Mouse (Mus musculus) spleen, postnatal 4 days (tissue): Measurements from ENCODE around the gene Ankrd52.
A peak's percentile ranks its signal among the peaks of the same experiment; 100 is the strongest.

ENCODE experiments used
- DNase-seq, 2 experiments: peaks; one replicate each; pipeline ENCODE4 v3.0.0; 2022; ENCODE audit warnings: low spot score in 2 of 2

The Ankrd52 gene

DNA sequence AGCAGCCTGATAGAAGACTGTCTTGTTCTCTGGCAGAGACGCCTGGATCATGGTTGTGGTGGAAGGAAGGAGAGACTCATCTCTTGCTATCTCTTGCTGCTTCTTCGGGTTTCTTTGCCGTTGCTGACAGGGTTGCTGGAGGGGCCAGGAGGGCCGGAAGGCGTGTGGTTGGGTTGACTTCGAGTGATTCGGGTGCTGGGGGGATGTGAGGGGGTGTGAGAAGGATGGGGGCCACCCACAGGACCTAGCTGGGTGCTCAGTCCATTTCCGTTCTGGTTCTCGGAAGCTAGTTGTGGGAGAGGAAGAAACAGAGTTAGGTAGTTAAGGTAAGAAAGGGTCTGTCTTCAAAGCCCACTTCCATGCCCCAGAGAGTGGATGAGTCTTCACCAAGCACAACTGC lies 24.7 kb downstream of the Ankrd52 start:
- DNase-seq = no peak

DNA sequence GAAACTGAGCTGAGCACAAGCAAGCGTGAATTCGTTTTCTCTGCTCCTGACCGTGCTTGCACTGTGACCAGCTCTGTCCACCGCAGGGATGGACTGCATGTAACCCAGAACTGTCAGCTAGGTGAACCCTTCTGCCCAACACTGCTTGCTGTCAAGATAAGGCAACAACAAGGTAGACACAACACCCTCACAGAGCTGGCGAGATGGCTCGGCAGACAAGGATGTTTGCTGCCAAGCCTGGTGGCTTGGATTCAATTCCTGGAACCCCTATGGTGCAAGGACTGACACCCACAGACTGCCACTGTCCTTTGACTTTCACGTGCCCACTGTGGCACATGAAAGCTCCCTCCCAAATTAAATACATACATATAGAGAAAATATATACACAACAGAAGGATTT lies 27.0 kb downstream of the Ankrd52 start:
- no peak for DNase-seq

DNA sequence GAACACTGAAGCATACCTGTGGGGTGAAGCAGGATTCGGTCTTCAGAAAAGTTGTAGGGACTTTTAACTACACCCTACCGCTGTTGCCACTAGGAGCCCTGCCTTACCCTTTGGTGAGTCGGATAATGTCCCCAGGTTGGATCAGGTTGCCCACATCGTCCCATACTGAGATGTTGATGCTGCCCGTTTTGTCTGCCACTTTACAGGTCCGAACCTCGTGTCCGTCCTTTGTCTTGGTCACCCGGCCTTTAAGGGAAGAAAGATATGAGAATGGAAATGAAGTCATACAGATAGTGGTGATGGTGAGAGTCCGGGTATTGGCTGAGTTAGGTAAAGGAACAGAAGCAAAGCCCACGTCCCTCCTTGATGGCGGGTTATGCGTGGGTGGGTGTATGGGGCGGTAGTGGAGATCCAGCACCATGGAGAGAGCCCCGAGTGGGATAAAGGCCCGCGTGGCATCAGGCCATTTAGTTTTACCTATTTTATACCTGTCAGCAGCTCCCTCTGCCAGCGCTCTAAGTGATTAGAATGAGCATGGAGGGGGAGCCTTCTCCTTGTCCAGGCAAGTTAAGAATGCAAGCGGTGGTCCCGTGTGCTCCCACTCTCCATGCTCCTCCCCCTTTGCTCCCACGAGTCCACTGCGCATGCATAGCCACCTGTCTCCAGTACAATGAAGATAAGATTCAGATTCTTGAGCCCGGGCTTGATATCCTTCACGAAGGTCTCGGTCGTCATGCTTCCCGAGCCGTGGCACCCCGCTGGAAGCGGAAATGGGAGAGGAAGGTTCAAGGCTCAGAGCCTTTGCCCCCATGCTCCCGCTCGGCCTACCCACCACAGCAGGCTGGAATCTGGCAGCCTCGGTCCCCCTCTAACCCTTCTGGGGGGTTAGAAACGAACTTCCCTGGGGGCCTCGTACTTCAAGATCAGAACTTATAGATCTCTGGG lies 31.9 kb downstream of the Ankrd52 start:
- DNase-seq = peak; percentile 30 to 76

DNA sequence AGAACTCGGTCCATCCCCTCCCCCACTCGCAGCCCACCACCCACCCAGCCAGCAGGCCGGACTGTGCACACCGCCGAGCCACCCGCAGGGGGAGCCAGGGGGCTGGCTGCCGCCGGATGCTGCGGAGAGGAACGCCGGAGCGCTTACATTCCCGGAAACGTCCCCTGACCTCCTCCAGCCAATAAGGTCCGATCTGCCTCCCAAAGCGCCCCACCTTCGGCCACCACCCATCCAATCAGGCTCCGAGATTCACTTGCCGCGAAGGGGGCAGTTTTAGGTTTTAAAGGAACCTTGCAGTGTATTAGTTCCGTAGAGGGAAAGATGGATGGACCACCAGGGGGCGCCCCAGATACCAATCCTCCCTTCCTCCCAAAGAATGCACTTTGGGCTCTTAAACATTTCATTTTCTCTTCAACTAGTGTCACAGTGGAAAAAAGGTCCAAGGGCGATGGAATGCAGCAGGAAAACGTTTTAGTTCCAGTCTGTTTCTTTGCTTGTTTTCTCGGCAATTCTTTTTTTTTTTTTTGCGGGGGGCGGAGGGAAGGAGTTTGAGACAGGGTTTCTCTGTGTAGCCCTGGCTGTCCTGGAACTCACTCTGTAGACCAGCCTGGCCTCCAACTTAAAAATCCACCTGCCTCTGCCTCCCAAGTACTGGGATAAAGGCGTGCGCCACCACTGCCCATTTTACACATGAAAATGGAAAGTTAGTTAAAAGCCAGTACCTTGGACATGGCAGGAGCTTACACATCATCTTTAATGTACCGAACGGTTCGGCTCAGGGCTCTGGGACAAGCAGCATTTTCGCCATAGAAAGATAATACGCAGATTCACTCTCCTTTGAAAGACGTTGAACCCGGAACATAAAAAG lies 33.0 kb downstream of the Ankrd52 start:
- DNase-seq = peak; percentile 97 to 99

DNA sequence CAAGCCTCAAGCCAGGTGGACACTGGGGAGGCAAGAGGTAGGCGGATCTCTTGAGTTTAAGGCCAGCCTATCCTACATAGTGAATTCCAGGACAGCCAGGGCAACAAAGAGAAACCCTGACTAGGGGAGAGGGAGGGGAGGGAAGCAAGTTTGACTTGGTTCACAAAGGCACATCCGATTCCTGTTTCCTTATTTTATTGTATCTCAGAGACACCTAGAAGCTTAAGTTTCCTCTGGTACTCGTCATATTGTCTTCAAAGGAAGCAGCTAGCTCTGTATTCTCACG lies 33.6 kb downstream of the Ankrd52 start:
- DNase-seq = no peak

DNA sequence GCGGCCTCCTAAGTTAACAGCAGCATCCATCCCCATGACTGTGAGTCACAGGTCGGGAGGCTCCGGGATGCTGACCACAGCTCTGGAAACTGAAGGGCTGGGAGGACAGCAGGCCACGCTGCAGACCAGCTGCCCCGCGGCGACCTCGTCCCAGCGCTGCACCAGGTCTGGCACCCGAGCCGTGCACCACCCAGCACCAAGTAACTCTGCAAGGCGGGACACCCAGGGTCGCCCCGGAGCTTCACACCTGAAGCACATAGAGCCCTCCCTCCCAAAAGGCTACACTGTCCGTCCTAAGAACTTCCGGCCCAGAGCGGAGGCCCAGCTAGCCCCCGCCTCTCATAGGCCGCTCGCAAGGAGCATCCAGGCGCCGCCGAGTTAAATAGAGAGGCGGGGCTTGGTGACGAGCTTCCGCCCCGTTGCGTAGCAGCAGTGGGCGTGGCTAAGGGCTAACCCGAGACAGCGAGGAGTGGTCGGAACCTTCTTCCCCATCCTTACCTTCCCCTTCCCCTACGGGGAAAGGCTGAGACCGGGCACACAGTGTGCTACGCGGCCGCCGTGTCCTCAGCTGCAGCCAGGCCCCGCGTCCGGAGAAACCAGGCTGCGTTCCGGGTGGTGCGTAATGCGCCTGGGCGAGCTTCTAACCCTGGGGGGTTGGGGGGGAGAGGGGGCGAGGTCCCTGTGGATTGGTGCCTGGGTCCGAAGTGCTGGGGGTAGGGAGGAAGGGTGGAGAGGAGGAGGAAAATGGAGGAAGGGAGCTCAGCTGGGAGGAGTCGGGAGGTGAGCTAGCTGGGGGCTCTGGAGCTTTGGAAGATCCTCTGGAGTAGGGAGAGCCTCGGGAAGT lies 34.5 kb downstream of the Ankrd52 start, which contains the start of the genes Nabp2 and Rnf41:
Nabp2 (minus strand) TSS at position 282 of the 844 bp plus-strand sequence.
Rnf41 (plus strand) TSS at position 447 of the 844 bp plus-strand sequence.
- DNase-seq = peak; percentile 95 to 98

DNA sequence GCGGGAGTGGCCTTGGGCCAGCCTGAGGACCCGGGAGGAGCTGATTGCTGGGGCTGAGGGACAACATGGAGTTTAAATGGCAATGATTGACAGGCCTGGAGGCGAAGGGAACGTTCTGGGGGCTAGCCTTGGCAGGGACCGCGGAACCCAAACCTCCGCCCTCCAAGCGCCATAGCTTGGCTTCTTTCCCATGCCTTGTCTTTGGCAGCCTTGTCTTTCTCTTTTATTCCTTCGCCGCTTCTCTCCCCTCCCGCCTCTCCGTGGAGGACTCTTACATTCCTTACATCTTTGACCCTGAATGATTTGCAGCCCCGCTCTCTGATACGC lies 35.1 kb downstream of the Ankrd52 start:
- peak in 1 of 2 experiments; percentile 35 for DNase-seq

DNA sequence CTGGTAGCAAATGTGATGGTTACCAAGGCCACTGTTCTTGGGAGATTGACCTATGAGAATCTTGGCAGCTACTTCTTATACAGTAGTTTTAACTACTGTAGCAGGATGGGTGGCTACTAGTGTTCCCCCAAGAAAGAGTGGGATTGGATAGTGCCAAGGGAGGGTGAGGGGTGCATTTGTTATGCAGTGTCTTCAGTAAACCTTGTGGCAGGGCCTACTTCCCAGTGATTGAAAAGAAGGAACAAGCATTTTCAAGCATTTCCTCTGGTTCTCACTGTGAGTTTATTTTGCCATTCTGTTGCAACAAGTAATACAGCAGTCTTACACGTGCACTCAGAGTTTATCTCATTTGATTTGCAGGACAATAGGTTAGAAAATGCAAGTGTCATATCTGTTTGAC lies 35.6 kb downstream of the Ankrd52 start:
- no peak for DNase-seq

DNA sequence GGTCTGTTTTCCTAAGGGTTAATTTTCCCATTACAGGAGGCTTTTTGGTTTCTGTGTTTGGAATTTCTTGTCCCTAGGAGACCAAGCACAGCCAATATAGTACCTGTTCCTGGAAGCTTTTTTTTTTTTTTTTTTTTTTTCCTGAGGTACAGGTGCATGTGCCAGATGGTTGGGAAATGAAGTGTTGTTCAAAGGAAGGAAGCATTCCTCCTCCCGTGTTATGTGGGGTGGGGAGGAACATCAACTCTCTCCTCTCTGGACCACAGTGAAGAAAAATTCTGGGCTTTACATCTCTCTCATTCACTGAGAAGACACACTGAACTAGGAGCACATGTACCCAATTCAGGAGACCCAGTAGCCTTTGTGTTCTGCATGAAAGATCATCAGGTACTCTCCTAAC lies 36.2 kb downstream of the Ankrd52 start:
- DNase-seq = no peak

DNA sequence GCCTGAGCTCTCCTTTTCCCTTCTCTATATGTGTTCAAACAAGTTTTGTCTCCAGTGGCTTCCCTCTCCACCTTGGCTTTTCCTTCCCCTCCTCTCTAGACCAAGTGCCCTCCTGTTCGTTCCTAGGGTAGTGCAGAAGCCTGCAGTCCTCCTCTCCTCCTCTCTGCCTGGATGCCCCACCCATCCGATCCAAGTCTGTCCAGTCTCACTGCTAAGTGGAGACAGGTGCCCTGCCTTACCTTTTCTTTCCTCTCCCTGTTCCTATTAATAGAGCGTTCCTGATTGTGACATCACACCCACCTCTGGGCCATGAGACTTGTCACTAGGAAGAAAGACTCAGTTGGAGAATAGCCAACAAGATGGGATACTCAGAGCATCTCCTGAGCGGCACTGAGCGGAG lies 37.9 kb downstream of the Ankrd52 start:
- DNase-seq = no peak

DNA sequence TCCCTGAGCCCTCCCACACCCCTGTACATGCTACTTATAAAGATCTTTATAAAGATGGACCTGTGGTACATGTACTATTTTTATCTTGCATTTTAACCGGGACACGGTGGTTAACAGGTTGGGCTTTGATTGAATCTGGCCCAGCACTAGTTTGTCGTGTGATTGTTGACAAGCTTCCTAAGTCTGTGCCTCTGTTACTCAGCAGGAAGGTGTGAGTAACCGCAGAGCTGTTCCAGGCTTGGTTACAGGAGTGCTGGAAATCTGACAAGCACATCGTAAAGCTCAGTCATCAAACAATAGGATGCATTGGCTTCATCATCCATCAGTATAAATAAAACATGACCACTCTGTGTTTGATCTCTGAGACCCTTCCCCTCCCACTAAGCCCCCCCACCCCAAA lies 45.5 kb downstream of the Ankrd52 start:
- DNase-seq = no peak

DNA sequence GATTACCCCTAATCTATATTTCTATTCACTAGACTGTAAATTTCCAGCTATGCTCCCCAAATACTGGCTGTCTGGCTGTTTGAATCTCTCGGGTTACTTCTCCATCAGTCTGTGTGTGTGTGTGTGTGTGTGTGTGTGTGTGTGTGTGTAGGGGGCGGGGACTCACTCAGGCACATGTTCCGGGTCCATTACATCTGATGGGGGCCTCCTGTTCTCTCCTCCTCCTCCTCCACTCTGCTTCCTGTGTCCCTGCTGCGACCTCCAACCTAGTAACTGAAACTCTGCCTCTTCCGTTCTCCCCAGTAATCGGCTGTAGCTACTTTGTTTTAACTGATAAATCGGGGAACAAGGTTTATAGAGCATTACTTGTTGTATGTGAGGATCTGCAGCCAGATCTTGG lies 47.7 kb downstream of the Ankrd52 start:
- DNase-seq = no peak

DNA sequence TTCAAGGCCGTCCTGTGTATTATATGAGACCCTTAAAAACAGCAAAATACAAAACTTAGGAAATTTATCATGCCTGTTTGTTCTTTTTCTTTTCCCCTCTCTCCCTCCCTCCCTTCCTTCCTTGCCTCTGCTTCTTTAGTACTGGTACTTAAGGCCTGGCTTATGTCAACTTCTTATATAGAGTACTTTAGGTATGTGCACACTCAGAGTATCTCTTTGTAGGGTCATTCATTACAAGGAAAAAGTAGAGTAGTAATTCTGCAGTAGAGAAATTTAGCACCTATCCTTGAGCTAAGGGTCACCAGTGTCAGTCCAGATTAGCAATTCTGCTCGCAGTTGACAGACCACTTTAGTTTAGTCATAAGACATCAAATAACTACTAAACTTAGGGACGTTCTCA lies 48.3 kb downstream of the Ankrd52 start:
- no peak for DNase-seq

DNA sequence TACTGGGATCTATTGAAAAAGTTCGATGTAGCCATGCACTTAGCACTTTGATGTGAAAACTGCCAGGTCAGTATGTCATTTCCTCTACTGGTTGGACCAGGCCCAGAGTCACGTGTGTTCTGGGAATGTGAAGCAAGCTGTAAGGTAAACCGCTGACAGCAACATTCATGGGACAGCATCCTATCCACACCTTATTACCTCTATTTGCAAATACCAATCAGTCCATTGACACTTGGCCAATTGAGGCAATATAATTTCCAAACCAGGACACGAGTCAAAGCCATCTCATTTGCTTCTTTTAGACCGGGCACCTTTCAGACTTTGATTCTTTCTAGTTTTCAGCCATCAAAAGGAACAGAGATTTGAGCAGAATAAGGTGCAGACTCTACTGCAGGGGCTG lies 52.1 kb downstream of the Ankrd52 start:
- DNase-seq = no peak

DNA sequence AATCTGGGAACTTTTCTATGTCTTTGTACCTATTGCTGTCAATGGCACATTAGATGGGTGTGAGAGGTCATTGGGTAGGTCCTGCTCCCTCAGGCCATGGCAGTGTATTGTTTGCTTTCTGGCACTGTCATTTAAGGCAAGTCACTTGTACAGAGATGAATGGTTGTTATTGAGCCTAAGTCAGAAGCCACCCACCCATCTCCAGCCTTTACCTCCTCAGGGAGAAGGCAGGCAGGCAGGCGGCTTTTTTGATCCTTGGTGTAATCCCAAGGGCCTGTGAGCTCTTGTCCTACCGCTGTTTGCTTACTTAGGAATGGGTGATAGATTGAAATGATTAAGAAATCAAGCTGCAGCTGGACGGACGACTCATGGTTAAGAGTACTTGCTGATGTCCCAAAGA lies 52.5 kb downstream of the Ankrd52 start:
- DNase-seq = no peak

DNA sequence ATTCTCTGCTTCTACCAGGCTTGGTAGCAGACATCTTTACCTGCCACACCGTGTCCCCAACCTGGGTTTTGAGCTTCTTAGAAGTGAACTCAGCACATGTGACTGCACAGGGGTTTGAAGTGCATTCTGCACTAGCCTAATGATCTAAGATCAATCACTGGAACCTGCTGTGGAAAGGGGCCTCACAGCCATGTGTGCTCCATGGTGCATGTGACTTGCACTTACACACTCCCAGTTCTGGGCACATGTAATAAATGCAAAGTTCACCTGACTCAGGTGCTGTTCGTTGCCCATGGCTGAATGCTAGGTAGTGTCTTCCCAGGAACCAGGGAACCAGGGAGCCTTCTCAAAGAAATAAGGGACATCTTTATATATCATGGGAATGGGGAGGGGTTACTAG lies 56.5 kb downstream of the Ankrd52 start:
- no peak for DNase-seq

DNA sequence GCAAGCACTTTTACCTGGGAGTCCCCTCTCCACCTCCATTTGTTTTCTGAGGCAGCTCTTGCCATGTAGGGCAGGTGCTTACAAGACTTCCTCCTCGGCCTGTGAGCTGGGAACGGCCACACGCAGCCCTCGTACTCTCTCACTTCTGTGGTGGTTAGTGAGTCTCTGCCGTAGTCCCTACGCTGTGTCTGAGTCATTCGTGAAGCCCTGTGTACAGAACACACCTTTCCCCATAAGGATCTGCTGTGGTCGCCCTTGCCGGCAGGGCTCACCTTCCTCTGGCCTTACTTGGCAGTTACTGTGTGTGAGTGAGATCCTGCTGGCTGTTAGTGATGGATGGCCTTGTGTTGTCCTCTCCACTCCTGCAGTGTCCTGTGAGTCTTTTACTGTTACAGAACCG lies 57.8 kb downstream of the Ankrd52 start:
- DNase-seq = peak in 1 of 2 experiments; percentile 22

DNA sequence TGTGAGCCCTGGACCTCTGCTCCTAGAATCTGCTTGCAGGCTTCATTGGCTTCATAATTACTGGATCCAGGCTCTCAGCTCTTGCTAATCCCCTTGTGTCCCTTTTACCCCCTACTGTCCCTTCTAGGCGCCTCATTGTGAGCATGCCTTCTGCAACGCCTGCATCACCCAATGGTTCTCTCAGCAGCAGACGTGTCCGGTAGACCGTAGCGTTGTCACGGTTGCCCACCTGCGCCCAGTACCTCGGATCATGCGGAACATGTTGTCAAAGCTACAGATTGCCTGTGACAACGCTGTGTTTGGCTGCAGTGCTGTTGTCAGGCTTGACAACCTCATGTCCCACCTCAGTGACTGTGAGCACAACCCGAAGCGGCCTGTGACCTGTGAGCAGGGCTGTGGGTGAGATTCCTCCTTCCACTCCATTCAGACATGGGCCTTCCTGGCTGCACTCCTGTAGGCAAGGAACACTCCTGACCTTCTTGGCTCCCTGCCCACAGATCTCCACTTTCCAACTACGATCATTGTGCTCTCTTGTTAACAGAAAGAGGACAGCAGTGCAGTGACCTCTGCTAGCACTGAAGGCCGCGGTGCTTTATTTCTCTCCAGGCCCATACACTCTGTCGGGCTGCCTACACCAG lies 58.4 kb downstream of the Ankrd52 start:
- peak in 1 of 2 experiments; percentile 40 for DNase-seq

DNA sequence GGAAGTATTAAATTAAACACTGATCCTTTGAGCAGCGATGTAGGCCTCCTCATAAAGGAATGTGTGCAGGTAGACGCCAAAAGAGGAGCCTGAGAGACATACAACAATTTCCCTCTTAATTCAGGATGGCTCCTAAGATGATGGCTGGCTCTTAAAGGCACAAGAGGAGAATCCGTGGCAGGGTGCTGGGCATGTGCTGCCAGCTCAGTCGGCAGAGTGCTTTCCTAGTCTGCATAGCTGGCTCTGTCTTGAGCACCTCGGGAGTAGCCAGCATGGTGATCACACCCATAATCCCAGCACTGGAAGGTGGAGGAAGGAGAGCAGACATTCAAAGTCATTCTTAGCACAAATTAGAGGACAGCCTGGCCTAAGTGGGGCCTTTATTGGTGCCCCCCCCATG lies 59.0 kb downstream of the Ankrd52 start:
- DNase-seq = no peak

DNA sequence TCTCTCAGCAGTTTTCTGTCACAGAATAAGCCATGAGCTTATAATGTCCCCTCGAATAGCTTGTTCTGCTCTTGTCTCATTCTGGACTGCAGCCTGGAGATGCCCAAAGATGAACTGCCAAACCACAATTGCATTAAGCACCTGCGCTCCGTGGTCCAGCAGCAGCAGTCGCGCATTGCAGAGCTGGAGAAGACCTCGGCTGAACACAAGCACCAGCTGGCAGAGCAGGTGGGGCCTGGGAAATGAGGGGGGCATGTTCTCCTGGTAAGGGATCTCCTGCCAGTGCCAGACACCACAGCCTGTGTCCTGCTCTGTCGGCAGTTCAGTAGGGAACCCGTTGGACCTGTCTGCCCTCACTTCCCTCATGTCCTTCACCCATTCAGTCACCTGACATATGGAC lies 59.5 kb downstream of the Ankrd52 start:
- DNase-seq = no peak

DNA sequence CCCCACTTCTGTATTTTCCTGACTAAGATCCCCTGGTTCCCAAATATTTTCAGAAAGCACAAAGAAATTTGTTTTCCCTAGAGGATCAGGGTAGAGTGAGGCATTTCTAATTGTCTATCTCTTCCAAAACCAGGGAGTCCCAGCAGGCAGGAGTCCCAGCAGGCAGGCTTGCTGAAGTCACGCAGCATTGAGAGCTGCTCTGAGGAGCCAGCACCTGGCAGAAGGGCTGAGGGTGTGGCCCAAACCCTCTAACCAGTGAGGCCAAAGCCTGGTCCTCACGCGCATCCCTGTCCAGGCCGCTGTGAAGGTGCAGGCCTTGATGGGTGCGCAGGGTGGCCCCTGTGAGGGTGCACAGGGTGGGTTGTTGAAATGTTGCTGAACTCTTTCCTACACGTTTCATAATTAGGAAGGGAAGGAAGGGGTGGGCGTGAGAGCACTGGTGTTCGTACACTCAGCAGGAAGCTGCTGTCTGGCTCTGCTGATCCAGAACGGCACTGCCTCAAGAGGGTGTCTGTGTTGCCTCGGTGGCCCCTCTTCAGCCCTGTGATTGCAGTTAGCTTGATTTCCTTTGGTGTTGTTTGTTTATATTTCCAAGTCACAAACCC lies 61.9 kb downstream of the Ankrd52 start:
- peak; percentile 43 to 71 for DNase-seq
